Mouse (Mus musculus): ENCODE data around the gene C1ql1. TPM values are rescaled to one million over a fixed set of nuclear protein-coding genes. Genes with fewer than 3 reads are reported as not detected.

The C1ql1 gene
- polyA plus RNA-seq, 1 experiment from 2014 or later: 6.7 TPM

GRCm38 (mm10) chr11:102952922-102953321 lies 6.4 kb upstream of the C1ql1 start:
- no peak overlapping the region for H3K9ac ChIP-seq (ENCODE audit: low read depth, low read length)
- peaks cover 14% of the 10 kb centered on the region; the same call in 1 of the 2 replicates for H3K4me1 ChIP-seq (ENCODE audit: control insufficient read depth, insufficient read depth, low read length)
- H3K4me3 ChIP-seq (ENCODE audit: low read length): no peak overlapping the region
- H3K36me3 ChIP-seq (ENCODE audit: control insufficient read depth, insufficient read depth, low read length): no peaks in the 10 kb centered on the region
- ATAC-seq (ENCODE audit: low FRiP score, low TSS enrichment): no peak
- H3K27me3 ChIP-seq (ENCODE audit: control insufficient read depth, insufficient read depth, low read length): peaks cover 45% of the 10 kb centered on the region
- H3K4me2 ChIP-seq (replicated peaks; ENCODE audit: low read depth, low read length): no peak overlapping the region
- H3K27ac ChIP-seq (ENCODE audit: low read depth, low read length): no peak overlapping the region
- 27% methylated on average over 6 of the region's 6 CpGs for WGBS
- no peaks in the 10 kb centered on the region for H3K9me3 ChIP-seq (ENCODE audit: control insufficient read depth, low read length)

GRCm38 (mm10) chr11:102948043-102948961 lies 1.8 kb upstream of the C1ql1 start:
- H3K4me2 ChIP-seq (replicated peaks; ENCODE audit: low read depth, low read length): peak overlapping the region; percentile 80
- H3K36me3 ChIP-seq (ENCODE audit: control insufficient read depth, insufficient read depth, low read length): no peaks in the 10 kb centered on the region
- peak overlapping the region; percentile 39; the same call in 1 of the 2 replicates for H3K27ac ChIP-seq (ENCODE audit: low read depth, low read length)
- WGBS: under 1% methylated on average over 51 of the region's 51 CpGs
- H3K9ac ChIP-seq (ENCODE audit: low read depth, low read length): peak overlapping the region; percentile 61
- ATAC-seq (ENCODE audit: low FRiP score, low TSS enrichment): peak; percentile 40
- H3K27me3 ChIP-seq (ENCODE audit: control insufficient read depth, insufficient read depth, low read length): peaks cover 79% of the 10 kb centered on the region
- H3K9me3 ChIP-seq (ENCODE audit: control insufficient read depth, low read length): no peaks in the 10 kb centered on the region
- H3K4me3 ChIP-seq (ENCODE audit: low read length): peak overlapping the region; percentile 47
- peaks cover 33% of the 10 kb centered on the region for H3K4me1 ChIP-seq (ENCODE audit: control insufficient read depth, insufficient read depth, low read length)

GRCm38 (mm10) chr11:102946992-102947343 lies 480 bp upstream of the C1ql1 start:
- no peaks in the 10 kb centered on the region for H3K9me3 ChIP-seq (ENCODE audit: control insufficient read depth, low read length)
- H3K27me3 ChIP-seq (ENCODE audit: control insufficient read depth, insufficient read depth, low read length): peaks cover 92% of the 10 kb centered on the region
- H3K27ac ChIP-seq (ENCODE audit: low read depth, low read length): no peak overlapping the region
- no peaks in the 10 kb centered on the region for H3K36me3 ChIP-seq (ENCODE audit: control insufficient read depth, insufficient read depth, low read length)
- peak overlapping the region; percentile 37 for H3K4me3 ChIP-seq (ENCODE audit: low read length)
- peak; percentile 18; the same call in 1 of the 2 replicates for ATAC-seq (ENCODE audit: low FRiP score, low TSS enrichment)
- H3K4me1 ChIP-seq (ENCODE audit: control insufficient read depth, insufficient read depth, low read length): peaks cover 33% of the 10 kb centered on the region
- 10% methylated on average over 8 of the region's 8 CpGs for WGBS
- H3K9ac ChIP-seq (ENCODE audit: low read depth, low read length): no peak overlapping the region
- peak overlapping the region; percentile 69 for H3K4me2 ChIP-seq (replicated peaks; ENCODE audit: low read depth, low read length)

GRCm38 (mm10) chr11:102945306-102946264 lies 903 bp downstream of the C1ql1 start:
- H3K4me3 ChIP-seq (ENCODE audit: low read length): peak overlapping the region; percentile 37
- ATAC-seq (ENCODE audit: low FRiP score, low TSS enrichment): no peak; the same call in 1 of the 2 replicates
- H3K9me3 ChIP-seq (ENCODE audit: control insufficient read depth, low read length): no peaks in the 10 kb centered on the region
- peaks cover 33% of the 10 kb centered on the region for H3K4me1 ChIP-seq (ENCODE audit: control insufficient read depth, insufficient read depth, low read length)
- H3K36me3 ChIP-seq (ENCODE audit: control insufficient read depth, insufficient read depth, low read length): no peaks in the 10 kb centered on the region
- H3K27ac ChIP-seq (ENCODE audit: low read depth, low read length): no peak overlapping the region
- H3K4me2 ChIP-seq (replicated peaks; ENCODE audit: low read depth, low read length): peak overlapping the region; percentile 69
- peak overlapping the region; percentile 52; the same call in 1 of the 2 replicates for H3K9ac ChIP-seq (ENCODE audit: low read depth, low read length)
- WGBS: 2% methylated on average over 54 of the region's 54 CpGs
- peaks cover 83% of the 10 kb centered on the region for H3K27me3 ChIP-seq (ENCODE audit: control insufficient read depth, insufficient read depth, low read length)

GRCm38 (mm10) chr11:102941236-102941635 lies 5.3 kb downstream of the C1ql1 start:
- H3K9me3 ChIP-seq (ENCODE audit: control insufficient read depth, low read length): no peaks in the 10 kb centered on the region
- no peak overlapping the region for H3K27ac ChIP-seq (ENCODE audit: low read depth, low read length)
- H3K27me3 ChIP-seq (ENCODE audit: control insufficient read depth, insufficient read depth, low read length): peaks cover 47% of the 10 kb centered on the region
- no peaks in the 10 kb centered on the region for H3K36me3 ChIP-seq (ENCODE audit: control insufficient read depth, insufficient read depth, low read length)
- H3K4me3 ChIP-seq (ENCODE audit: low read length): no peak overlapping the region
- no peak overlapping the region for H3K9ac ChIP-seq (ENCODE audit: low read depth, low read length)
- 61% methylated on average over 6 of the region's 6 CpGs for WGBS
- peaks cover 28% of the 10 kb centered on the region for H3K4me1 ChIP-seq (ENCODE audit: control insufficient read depth, insufficient read depth, low read length)
- no peak overlapping the region for H3K4me2 ChIP-seq (replicated peaks; ENCODE audit: low read depth, low read length)
- no peak for ATAC-seq (ENCODE audit: low FRiP score, low TSS enrichment)

GRCm38 (mm10) chr11:102939024-102939675 lies 7.3 kb downstream of the C1ql1 start:
- Histone ChIP-seq H3K4me3 (ENCODE audit: low read length) (no peak overlapping the region), H3K4me1 (ENCODE audit: control insufficient read depth, insufficient read depth, low read length) (peaks cover 17% of the 10 kb centered on the region), H3K9me3 (ENCODE audit: control insufficient read depth, low read length) (no peaks in the 10 kb centered on the region), H3K27ac (ENCODE audit: low read depth, low read length) (no peak overlapping the region), H3K4me2 (replicated peaks; ENCODE audit: low read depth, low read length) (no peak overlapping the region), H3K36me3 (ENCODE audit: control insufficient read depth, insufficient read depth, low read length) (no peaks in the 10 kb centered on the region), H3K27me3 (ENCODE audit: control insufficient read depth, insufficient read depth, low read length) (peaks cover 26% of the 10 kb centered on the region), H3K9ac (ENCODE audit: low read depth, low read length) (no peak overlapping the region)
- no peak for ATAC-seq (ENCODE audit: low FRiP score, low TSS enrichment)
- whole genome bisulfite sequencing: 23% methylated on average over 13 of the region's 13 CpGs

GRCm38 (mm10) chr11:102937529-102938182 lies 8.8 kb downstream of the C1ql1 start:
- 70% methylated on average over 3 of the region's 3 CpGs for WGBS
- peaks cover 17% of the 10 kb centered on the region for H3K4me1 ChIP-seq (ENCODE audit: control insufficient read depth, insufficient read depth, low read length)
- no peaks in the 10 kb centered on the region for H3K9me3 ChIP-seq (ENCODE audit: control insufficient read depth, low read length)
- H3K27me3 ChIP-seq (ENCODE audit: control insufficient read depth, insufficient read depth, low read length): peaks cover 12% of the 10 kb centered on the region
- H3K9ac ChIP-seq (ENCODE audit: low read depth, low read length): no peak overlapping the region
- peak overlapping the region; percentile 15; the same call in 1 of the 2 replicates for H3K27ac ChIP-seq (ENCODE audit: low read depth, low read length)
- 0 out of 2 replicates have a peak, but pooled peaks have one; percentile 25 for ATAC-seq (ENCODE audit: low FRiP score, low TSS enrichment)
- no peak overlapping the region for H3K4me3 ChIP-seq (ENCODE audit: low read length)
- H3K4me2 ChIP-seq (replicated peaks; ENCODE audit: low read depth, low read length): no peak overlapping the region
- no peaks in the 10 kb centered on the region for H3K36me3 ChIP-seq (ENCODE audit: control insufficient read depth, insufficient read depth, low read length)

GRCm38 (mm10) chr11:102936272-102936671 lies 10.2 kb downstream of the C1ql1 start:
- 13% methylated on average over 4 of the region's 4 CpGs for WGBS
- Histone ChIP-seq H3K27me3 (ENCODE audit: control insufficient read depth, insufficient read depth, low read length) (peaks cover 3% of the 10 kb centered on the region), H3K27ac (ENCODE audit: low read depth, low read length) (no peak overlapping the region), H3K9me3 (ENCODE audit: control insufficient read depth, low read length) (no peaks in the 10 kb centered on the region), H3K36me3 (ENCODE audit: control insufficient read depth, insufficient read depth, low read length) (no peaks in the 10 kb centered on the region), H3K4me2 (replicated peaks; ENCODE audit: low read depth, low read length) (no peak overlapping the region), H3K9ac (ENCODE audit: low read depth, low read length) (no peak overlapping the region), H3K4me3 (ENCODE audit: low read length) (no peak overlapping the region), H3K4me1 (ENCODE audit: control insufficient read depth, insufficient read depth, low read length) (peaks cover 17% of the 10 kb centered on the region)
- ATAC-seq (ENCODE audit: low FRiP score, low TSS enrichment): peak; percentile 77
